Comparison of ENCODE assay signal across 8 mouse cellular contexts in genomic region chr8:70104506-70104905, GRCm38 (mm10). TPM values are rescaled to one million over a fixed set of nuclear protein-coding genes. Genes with fewer than 3 reads are reported as not detected.
DNase-seq lines count a peak whose midpoint lies in the region; ATAC-seq and TF ChIP-seq lines count a peak whose summit lies in the region.

No protein-coding gene starts in this region.

- no peaks in the 10 kb centered on the region for H3K36me3 ChIP-seq in C2C12 (ENCODE audit: control insufficient read depth, insufficient read depth)
- H3K36me3 ChIP-seq in spleen, adult 2 months (ENCODE audit: control insufficient read depth, insufficient read depth, low read length) = no peaks in the 10 kb centered on the region

- peak; percentile 32 for DNase-seq in gastrocnemius, postnatal 10 days
- no peak for DNase-seq in gastrocnemius, adult 8-10 months (ENCODE audit: low spot score in 2 of 2)
- DNase-seq in lung, adult 2 months = no peak
- DNase-seq in spleen, adult 2 months (ENCODE audit: low read depth in 1 of 2, low spot score in 2 of 2) = peak; percentile 39 to 59
- no peak for DNase-seq in frontal cortex, postnatal 36 days (ENCODE audit: low spot score in 2 of 2)

- peak; percentile 68 to 79 for ATAC-seq in hematopoietic stem cell, adult 5-6 weeks (replicated peaks in 1 of 2; ENCODE audit: insufficient read depth in 1 of 2, low FRiP score in 2 of 2, low TSS enrichment in 1 of 2, low read depth in 1 of 2, poor library complexity in 2 of 2, severe bottlenecking in 2 of 2)

- H3ac ChIP-seq in C2C12 (ENCODE audit: control insufficient read depth, insufficient read length, low read depth) = no peak overlapping the region

- WGBS in bone marrow, adult 2 months = 11% methylated on average over 6 of the region's 6 CpGs
- 14% methylated on average over 6 of the region's 6 CpGs for WGBS in lung, adult 2 months
- WGBS in spleen, adult 2 months = 8% methylated on average over 6 of the region's 6 CpGs

- peaks cover 47% of the 10 kb centered on the region for H3K27me3 ChIP-seq in C2C12 (ENCODE audit: control insufficient read depth, insufficient read depth, insufficient read length)
- H3K27me3 ChIP-seq in spleen, adult 2 months (ENCODE audit: control insufficient read depth, insufficient read depth, low read length) = no peaks in the 10 kb centered on the region

- H3K79me3 ChIP-seq in C2C12 (ENCODE audit: low read depth) = no peaks in the 10 kb centered on the region

- no peaks in the 10 kb centered on the region for H3K79me2 ChIP-seq in C2C12 (ENCODE audit: control insufficient read depth, insufficient read depth)

- no peak for TF ChIP-seq POLR2A in bone marrow, adult 2 months (IDR thresholded peaks at IDR 0.05; ENCODE audit: borderline replicate concordance, control insufficient read depth, low read depth, low read length)
- no peak for TF ChIP-seq POLR2A in lung, adult 2 months (IDR thresholded peaks at IDR 0.05; ENCODE audit: borderline replicate concordance, extremely low read depth, low read depth, low read length)
- no peak for TF ChIP-seq POLR2A in spleen, adult 2 months (IDR thresholded peaks at IDR 0.05; ENCODE audit: low read depth, low read length)

- TF ChIP-seq CTCF in C2C12 (IDR thresholded peaks at IDR 0.05; ENCODE audit: control insufficient read depth, insufficient read depth, insufficient read length) = peak; percentile 20
- TF ChIP-seq CTCF in bone marrow, adult 2 months (IDR thresholded peaks at IDR 0.05; ENCODE audit: control insufficient read depth, insufficient read depth, low read length) = peak; percentile 89
- TF ChIP-seq CTCF in lung, adult 2 months (IDR thresholded peaks at IDR 0.05; ENCODE audit: insufficient read depth, low read length) = peak; percentile 78
- peak; percentile 89; the same call in 1 of the 2 replicates for TF ChIP-seq CTCF in spleen, adult 2 months (IDR thresholded peaks at IDR 0.05; ENCODE audit: extremely low read depth, insufficient read depth, insufficient read length, insufficient replicate concordance)

- no peak overlapping the region for H3K27ac ChIP-seq in bone marrow, adult 2 months (ENCODE audit: control insufficient read depth, insufficient read depth, low read depth, low read length, poor library complexity)
- H3K27ac ChIP-seq in spleen, adult 2 months (ENCODE audit: insufficient read depth, low read length) = no peak overlapping the region

- no peak overlapping the region for H3K4me3 ChIP-seq in C2C12 (ENCODE audit: insufficient read depth, poor library complexity, severe bottlenecking)
- H3K4me3 ChIP-seq in bone marrow, adult 2 months (replicated peaks; ENCODE audit: control insufficient read depth, low read depth, low read length) = no peak overlapping the region
- no peak overlapping the region for H3K4me3 ChIP-seq in lung, adult 2 months (replicated peaks; ENCODE audit: extremely low read depth, low read depth, low read length)
- no peak overlapping the region for H3K4me3 ChIP-seq in spleen, adult 2 months (ENCODE audit: extremely low read depth, insufficient read depth, insufficient read length)

- peaks cover under 1% of the 10 kb centered on the region for H3K4me1 ChIP-seq in bone marrow, adult 2 months (ENCODE audit: control insufficient read depth, insufficient read depth, low read length)
- H3K4me1 ChIP-seq in lung, adult 2 months (ENCODE audit: control insufficient read depth, insufficient read depth, low read length) = no peaks in the 10 kb centered on the region
- H3K4me1 ChIP-seq in spleen, adult 2 months (ENCODE audit: control insufficient read depth, insufficient read depth, insufficient read length) = no peaks in the 10 kb centered on the region

TF ChIP-seq in C2C12, 6 proteins besides CTCF, POLR2A, EP300 and RAD21:
- TF ChIP-seq FOSL1 (IDR thresholded peaks at IDR 0.05; ENCODE audit: insufficient read depth, low read length, poor library complexity, severe bottlenecking) (no peak), MYOD1 (IDR thresholded peaks at IDR 0.05; ENCODE audit: control insufficient read depth, insufficient read length, low read depth) (no peak), USF1 (IDR thresholded peaks at IDR 0.05; ENCODE audit: low read depth) (no peak), MAX (IDR thresholded peaks at IDR 0.05) (no peak), MYOG (IDR thresholded peaks at IDR 0.05; ENCODE audit: control insufficient read depth, extremely low read depth, insufficient read length) (no peak), CEBPB (IDR thresholded peaks at IDR 0.05; ENCODE audit: low read depth) (no peak)

RNA-seq across cellular contexts. Expression of gene Ncan, which starts 16.2 kb away (rescaled TPM):
- under 1 TPM; 0.61 to 0.81 TPM for total RNA-seq in gastrocnemius, postnatal 10 days (2021)
- total RNA-seq in gastrocnemius, adult 8-10 months (2022) = under 1 TPM in 3 of 4 experiments, not detected in 1; 0.05 to 0.11 (median 0.08) TPM
- not detected for polyA plus RNA-seq in C2C12 (2012; fragmentation: generic; extraction: Trizol)
- polyA plus RNA-seq in bone marrow, adult 2 months (2011; ENCODE audit: insufficient read depth, insufficient read length, low replicate concordance, missing spikeins) = 0.13 and 0.50 TPM in 2 replicates
- total RNA-seq in hematopoietic stem cell, adult 5-6 weeks (2017) = not detected in 2 replicates
- 0.10 and 0.15 TPM in 2 replicates for polyA plus RNA-seq in lung, adult 2 months (2012; rRNA removed)
- polyA plus RNA-seq in spleen, adult 2 months (2012; rRNA removed) = 0.04 and 0.09 TPM in 2 replicates

RNA-seq across cellular contexts. Expression of gene Hapln4, which starts 21.2 kb away (rescaled TPM):
- under 1 TPM; 0.07 to 0.36 TPM for total RNA-seq in gastrocnemius, postnatal 10 days (2021)
- total RNA-seq in gastrocnemius, adult 8-10 months (2022) = under 1 TPM in 1 of 4 experiments, not detected in 3; 0.08 TPM
- polyA plus RNA-seq in C2C12 (2012; fragmentation: generic; extraction: Trizol) = 1.0 TPM
- polyA plus RNA-seq in bone marrow, adult 2 months (2011; ENCODE audit: insufficient read depth, insufficient read length, low replicate concordance, missing spikeins) = not detected in 2 replicates
- 0.31 TPM in 1 of 2 replicates, not detected in the other for total RNA-seq in hematopoietic stem cell, adult 5-6 weeks (2017)
- 0.07 and 0.11 TPM in 2 replicates for polyA plus RNA-seq in lung, adult 2 months (2012; rRNA removed)
- 0.28 and 0.36 TPM in 2 replicates for polyA plus RNA-seq in spleen, adult 2 months (2012; rRNA removed)

RNA-seq across cellular contexts. Expression of gene Nr2c2ap, which starts 26.6 kb away (rescaled TPM):
- total RNA-seq in gastrocnemius, postnatal 10 days (2021) = 1 to 10 TPM; 6.3 to 7.1 TPM
- 1 to 10 TPM; 4.1 to 6.5 (median 4.6) TPM for total RNA-seq in gastrocnemius, adult 8-10 months (2022)
- polyA plus RNA-seq in C2C12 (2012; fragmentation: generic; extraction: Trizol) = 37.3 TPM
- polyA plus RNA-seq in bone marrow, adult 2 months (2011; ENCODE audit: insufficient read depth, insufficient read length, low replicate concordance, missing spikeins) = 16.1 and 29.5 TPM in 2 replicates
- 11.4 and 13.9 TPM in 2 replicates for total RNA-seq in hematopoietic stem cell, adult 5-6 weeks (2017)
- 10.7 and 14.6 TPM in 2 replicates for polyA plus RNA-seq in lung, adult 2 months (2012; rRNA removed)
- 14.0 and 16.4 TPM in 2 replicates for polyA plus RNA-seq in spleen, adult 2 months (2012; rRNA removed)

RNA-seq across cellular contexts. Expression of gene Tm6sf2, which starts 31.8 kb away (rescaled TPM):
- not detected for total RNA-seq in gastrocnemius, postnatal 10 days (2021)
- under 1 TPM; 0.17 to 0.48 (median 0.35) TPM for total RNA-seq in gastrocnemius, adult 8-10 months (2022)
- 0.57 TPM for polyA plus RNA-seq in C2C12 (2012; fragmentation: generic; extraction: Trizol)
- polyA plus RNA-seq in bone marrow, adult 2 months (2011; ENCODE audit: insufficient read depth, insufficient read length, low replicate concordance, missing spikeins) = 1.6 and 2.8 TPM in 2 replicates
- total RNA-seq in hematopoietic stem cell, adult 5-6 weeks (2017) = 0.63 TPM in 1 of 2 replicates, not detected in the other
- 7.2 and 7.4 TPM in 2 replicates for polyA plus RNA-seq in lung, adult 2 months (2012; rRNA removed)
- 2.0 and 2.3 TPM in 2 replicates for polyA plus RNA-seq in spleen, adult 2 months (2012; rRNA removed)

RNA-seq across cellular contexts. Expression of gene Rfxank, which starts 34.4 kb away (rescaled TPM):
- total RNA-seq in gastrocnemius, postnatal 10 days (2021) = 10 to 100 TPM in 1 of 2 experiments, 1 to 10 TPM in 1; 8.2 to 10.1 TPM
- total RNA-seq in gastrocnemius, adult 8-10 months (2022) = 10 to 100 TPM in 1 of 4 experiments, 1 to 10 TPM in 3; 8.5 to 10.6 (median 9.1) TPM
- polyA plus RNA-seq in C2C12 (2012; fragmentation: generic; extraction: Trizol) = 7.9 TPM
- 7.0 and 14.4 TPM in 2 replicates for polyA plus RNA-seq in bone marrow, adult 2 months (2011; ENCODE audit: insufficient read depth, insufficient read length, low replicate concordance, missing spikeins)
- total RNA-seq in hematopoietic stem cell, adult 5-6 weeks (2017) = 6.8 and 22.8 TPM in 2 replicates
- 19.0 and 28.6 TPM in 2 replicates for polyA plus RNA-seq in lung, adult 2 months (2012; rRNA removed)
- polyA plus RNA-seq in spleen, adult 2 months (2012; rRNA removed) = 22.5 and 24.6 TPM in 2 replicates

Comparison
In these comparisons a context has a peak if more than half of its experiments do, and no peak if none do; other contexts are left out.
1. DNase-seq: peak in gastrocnemius, postnatal 10 days (single experiment) and spleen, adult 2 months (2 of 2); none in gastrocnemius, adult 8-10 months (0 of 2), lung, adult 2 months (single experiment) and frontal cortex, postnatal 36 days (0 of 2).
2. CTCF ChIP-seq: peak in every context shown above with its lines; median percentile 89 in bone marrow, adult 2 months; 89 in spleen, adult 2 months; 78 in lung, adult 2 months; 20 in C2C12.